Mouse (Mus musculus) left cerebral cortex, postnatal 4 days (tissue): ENCODE measurements around the gene Rbpms2. TPM values are rescaled to one million over a fixed set of nuclear protein-coding genes. Genes with fewer than 3 reads are reported as not detected.
"Not testable (repeated sequence)": the region's sequence is repeated elsewhere in the genome, so short reads cannot be mapped to it uniquely, and the experiment has no call there.

Experiments used
- DNase-seq: peaks from one replicate; pipeline ENCODE4 v3.0.0-alpha.2; 2022
- intact Hi-C: fragments of 180-260 bp; cut with DNase I; formaldehyde crosslinking; loops from one replicate; pipeline ENCODE4 v1.15.1; 2025
- total RNA-seq, 2 experiments: library from RNA; stranded (reverse); gene quantifications; 2 replicates each; pipeline ENCODE4 v1.2.3; 2021

The Rbpms2 gene
- total RNA-seq, 2 experiments from 2014 or later = 1.8 to 2.4 TPM

DNA sequence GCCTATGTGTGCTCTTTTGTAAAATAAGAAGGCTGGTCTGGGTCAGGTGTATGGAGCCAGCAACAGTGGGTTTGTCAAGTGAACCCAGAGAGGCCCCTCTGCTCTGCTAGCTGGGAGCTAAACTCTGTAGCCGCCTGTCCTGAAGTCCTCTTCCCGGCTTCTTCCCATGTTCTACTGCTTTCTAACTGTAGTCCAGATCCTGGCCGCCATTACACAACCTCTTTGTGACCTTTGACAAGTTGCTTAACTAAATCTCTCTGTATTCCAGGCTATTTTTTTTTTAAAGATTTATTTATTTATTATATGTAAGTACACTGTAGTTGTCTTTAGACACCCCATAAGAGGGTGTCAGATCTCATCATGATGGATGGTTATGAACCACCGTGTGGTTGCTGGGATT is 24.3 kb downstream of the Rbpms2 start:
- intact Hi-C loops = no loop called here
- DNase-seq = no peak

DNA sequence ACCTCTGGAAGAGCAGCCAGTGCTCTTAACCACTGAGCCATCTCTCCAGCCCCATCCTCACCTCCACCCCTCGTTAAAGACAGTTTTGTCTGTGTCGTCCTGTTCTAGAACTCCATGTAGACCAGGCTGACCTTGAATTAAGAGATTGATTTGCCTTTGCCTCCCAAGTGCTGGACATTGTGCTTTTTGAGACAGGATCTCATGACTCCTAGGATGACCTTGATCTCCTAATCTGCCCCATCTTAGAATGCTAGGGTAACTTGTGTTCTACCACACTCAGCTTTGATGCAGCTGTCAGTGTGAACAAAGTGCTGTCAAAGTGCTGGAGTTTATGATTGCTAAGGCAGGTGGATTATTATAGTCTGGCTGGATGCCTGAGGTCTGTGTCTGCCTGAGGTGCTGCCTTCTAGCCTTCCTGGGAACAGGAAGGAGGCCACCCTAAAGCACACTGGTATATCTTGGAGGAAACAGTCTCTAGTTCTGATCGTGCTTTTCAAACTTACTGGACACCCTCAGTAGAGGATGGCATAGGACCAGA is 25.3 kb downstream of the Rbpms2 start:
- intact Hi-C loops = no loop called here
- DNase-seq = no peak

DNA sequence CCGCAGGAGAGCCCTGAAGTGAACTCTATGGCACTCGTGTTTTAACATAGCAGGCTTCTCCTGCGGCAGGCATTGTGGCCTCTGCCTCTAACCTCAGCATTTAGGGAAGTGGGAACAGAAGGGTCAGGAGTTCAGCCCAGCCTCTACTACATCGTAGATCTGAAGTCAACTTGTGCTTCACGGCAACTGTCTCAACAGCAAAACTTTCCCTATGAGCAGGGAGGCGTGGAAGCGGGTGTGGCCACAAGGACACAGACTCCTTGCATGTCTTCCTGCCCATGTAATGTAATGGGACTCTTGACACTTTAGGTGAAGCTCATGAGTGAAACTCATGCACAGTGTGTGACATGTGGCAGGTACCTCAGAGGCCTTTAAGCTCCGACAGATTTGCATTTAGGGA is 26.1 kb downstream of the Rbpms2 start:
- intact Hi-C loops = no loop called here
- no peak for DNase-seq

DNA sequence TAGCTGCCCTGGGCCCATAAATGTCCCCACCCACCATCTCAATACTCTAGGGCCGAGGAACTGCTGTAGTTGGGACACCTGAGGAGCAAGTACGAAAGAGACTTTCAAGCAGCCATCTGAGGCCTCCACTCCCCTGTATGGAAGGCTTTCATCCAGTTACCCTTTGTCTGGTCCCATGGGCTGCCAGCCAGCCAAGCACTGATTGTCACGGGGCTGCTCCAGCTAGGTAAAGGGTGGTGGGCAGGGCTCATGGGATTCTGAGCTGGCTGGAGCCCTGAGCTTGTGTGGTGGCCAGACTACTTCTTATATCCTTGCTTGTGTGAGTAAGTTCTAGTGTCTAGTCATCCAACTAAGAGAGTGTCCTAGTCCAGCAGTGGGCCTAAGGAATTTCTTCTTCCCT is 27.8 kb downstream of the Rbpms2 start:
- intact Hi-C loops = no loop called here
- no peak for DNase-seq

DNA sequence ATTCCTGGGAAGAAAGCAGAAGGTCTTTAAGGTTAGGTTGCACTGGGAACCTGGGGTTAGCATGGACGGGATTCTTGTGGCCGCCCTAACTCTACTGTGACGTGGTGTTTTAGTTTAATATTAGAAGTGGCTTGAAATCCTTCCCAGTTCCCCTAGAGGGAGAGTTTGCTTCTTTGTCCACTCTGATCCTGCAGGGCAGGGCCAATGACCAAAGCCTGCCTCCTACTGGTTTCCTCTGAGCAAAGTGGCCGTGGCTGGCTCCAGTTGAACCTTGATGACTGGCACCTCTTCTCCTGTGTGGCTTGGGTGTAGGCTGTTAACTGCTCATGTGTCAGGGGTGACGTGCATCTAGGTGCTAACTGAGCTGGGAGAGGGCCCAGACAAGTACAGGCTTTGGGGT is 31.6 kb downstream of the Rbpms2 start:
- intact Hi-C loops = loop anchor here (5.0 kb wide), 1 partner anchor 54 kb away; no protein-coding TSS in a partner anchor
- no peak for DNase-seq

DNA sequence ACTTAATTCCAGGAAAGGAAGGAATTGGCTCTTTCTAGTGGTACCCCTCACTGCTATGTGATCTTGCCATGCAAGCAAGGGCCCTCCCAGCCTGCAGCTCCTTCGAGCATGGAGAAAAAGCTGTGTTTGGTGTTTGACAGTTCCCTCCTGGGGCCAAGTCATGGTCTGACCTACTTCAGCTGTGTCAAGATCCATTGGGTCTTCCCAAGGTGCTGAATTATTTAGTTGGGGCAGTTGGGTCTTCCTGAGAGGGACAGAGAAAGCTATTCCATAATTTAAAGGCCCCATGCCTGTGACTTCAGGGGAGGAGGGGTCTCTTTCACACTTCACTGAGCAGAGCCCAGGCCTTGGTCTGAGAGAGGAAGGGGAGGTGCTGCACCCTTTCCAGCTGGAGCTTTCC is 32.0 kb downstream of the Rbpms2 start:
- DNase-seq = no peak
- intact Hi-C loops = loop anchor here (5.0 kb wide), 1 partner anchor 54 kb away; no protein-coding TSS in a partner anchor

DNA sequence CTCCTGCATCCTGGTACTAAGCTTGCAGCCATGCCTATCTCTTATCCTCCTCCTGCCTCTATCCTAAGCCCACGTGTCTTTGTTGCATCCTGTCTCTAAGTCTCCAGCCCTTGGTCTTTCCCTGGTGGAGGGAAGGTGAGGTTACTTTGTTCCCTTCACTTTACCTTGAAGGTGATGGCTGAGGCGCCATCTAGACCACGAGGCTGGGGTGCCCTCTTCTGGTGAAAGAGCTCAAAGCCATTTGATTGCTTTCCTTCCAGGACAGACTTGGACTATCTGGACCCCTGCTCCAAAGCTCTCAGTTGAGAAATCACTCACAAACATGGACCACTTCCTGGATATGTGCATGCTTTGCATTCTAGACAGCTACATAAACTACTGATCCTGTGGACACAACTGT is 34.7 kb downstream of the Rbpms2 start:
- intact Hi-C loops = loop anchor here (5.0 kb wide), 1 partner anchor 57 kb away; no protein-coding TSS in a partner anchor
- DNase-seq = peak; percentile 63

DNA sequence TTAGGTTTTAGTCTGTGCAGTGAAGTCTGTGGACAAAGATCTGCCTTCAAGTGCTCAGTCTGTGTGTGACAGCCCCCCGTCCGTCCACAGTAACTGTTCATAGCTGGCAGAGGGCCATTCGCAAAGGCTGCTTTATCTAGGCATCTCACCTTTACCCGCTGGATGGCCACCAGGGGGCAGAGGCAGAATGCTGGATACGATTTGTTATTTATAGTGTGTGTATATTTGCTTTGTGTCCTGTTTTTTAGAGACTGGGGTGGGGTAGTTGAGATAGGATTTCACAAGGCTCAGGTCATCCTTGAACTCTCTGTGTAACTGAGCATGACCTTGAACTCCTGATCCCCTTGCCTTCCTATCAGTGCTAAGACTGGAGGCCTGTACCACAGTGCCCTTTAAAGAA is 36.6 kb downstream of the Rbpms2 start:
- intact Hi-C loops = no loop called here
- DNase-seq = peak; percentile 76

DNA sequence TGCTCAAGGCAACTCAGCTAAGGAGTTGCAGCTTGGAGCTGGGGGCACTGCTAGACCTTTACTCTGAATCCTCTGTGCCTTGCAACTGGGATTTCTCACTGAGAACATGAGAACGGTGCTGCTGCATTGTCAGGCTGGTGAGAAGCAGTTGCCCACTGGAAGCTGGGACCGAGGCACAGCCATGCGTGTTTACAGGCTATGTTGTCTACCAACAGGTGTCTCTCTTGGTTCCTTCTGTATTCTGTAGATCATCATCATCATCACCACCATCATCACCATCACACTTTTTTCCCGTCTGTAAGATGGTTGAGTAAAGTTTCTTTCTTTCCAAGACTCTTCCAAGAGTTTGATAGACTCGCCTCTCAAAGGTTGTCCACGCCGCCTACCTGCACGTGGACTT is 38.3 kb downstream of the Rbpms2 start, which contains the start of gene Oaz2:
TSS of gene Oaz2 (plus strand) at position 301 of the 400 bp plus-strand sequence.
- DNase-seq = no peak
- intact Hi-C loops = no loop called here

DNA sequence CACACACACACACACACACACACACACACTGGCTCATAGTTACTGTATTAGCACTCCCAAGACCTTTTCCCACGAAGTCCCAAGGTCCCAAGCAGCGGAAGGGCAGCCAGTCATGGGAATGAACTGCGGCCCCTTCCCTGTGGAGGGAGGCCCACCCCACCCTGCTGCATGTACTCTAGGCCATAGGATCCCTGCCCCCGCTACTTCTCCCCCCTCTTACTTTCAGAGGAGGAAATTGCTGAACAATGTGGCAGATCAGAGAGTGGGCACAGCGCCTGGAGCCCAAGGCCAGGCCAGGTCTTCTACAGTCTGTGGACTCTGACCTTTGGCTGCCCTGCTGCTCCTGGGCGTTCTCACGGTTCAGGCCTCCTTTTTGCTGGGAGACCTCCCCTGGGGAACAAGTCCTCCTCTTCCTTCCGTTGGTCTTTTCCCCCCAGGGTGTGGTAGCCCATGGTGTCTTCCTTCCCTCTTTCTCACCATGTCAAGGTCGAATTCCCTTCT is 42.0 kb downstream of the Rbpms2 start:
- DNase-seq = no peak
- intact Hi-C loops = no loop called here

DNA sequence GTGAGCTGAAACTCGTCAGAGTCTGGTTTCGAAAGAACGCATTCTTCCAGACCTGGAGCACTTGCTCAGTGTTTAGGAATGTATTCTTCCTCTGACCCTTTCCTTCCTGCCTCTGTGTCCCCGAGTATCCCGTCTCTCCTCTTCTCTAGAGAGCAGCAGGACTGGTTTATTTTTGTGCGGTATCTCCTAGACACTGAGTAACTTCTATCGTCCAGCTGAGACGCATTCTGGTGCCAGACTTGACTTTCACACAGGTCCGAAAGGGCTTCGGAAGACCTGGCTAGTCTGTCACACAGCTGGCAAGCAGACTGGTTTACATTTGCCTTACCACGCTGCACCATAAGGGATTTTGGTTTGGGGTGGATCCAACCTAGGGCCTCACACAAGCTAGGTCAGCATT is 43.5 kb downstream of the Rbpms2 start:
- no peak for DNase-seq
- intact Hi-C loops = no loop called here

DNA sequence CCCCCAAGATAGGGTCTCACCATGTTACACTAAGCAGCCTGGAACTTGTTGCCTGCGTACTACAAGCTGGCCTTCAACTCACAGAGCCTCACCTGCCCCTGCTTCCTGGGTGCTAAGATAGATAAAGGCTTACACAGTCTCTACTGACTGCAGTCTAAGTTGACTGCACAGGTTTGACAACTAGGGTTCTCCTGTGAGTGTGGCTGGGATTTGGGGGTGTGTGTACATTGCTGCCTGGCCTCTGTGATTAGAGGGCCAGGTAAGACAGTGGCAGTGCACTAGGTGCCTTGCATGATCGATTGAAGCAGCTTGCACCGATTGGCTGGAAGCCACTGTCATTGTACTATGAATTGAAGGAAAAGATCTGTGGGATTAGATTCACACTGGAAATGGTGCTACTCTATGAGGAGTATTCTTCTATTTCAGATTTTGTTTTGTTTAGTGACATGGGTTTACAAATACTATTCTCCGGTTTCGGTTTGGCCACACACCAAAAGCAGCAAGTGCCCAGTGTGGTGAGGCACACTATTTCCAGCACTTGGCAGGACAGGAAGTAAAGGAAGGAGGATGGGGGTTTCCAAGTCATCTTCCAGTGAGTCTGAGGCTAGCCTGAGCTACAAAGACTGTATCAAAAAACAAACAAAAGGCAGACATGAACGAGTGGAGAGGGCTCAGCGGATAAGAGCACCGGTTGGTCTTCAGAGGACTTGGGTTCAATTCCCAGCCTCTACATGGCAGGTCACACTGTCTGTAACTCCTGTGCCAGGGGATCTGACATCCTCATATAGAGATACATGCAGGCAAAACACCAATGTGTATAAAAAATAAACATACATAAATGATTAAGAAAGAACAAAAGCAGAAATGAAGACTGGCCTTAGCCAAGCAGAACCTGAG is 46.3 kb downstream of the Rbpms2 start:
- intact Hi-C loops = no loop called here
- no peak for DNase-seq

DNA sequence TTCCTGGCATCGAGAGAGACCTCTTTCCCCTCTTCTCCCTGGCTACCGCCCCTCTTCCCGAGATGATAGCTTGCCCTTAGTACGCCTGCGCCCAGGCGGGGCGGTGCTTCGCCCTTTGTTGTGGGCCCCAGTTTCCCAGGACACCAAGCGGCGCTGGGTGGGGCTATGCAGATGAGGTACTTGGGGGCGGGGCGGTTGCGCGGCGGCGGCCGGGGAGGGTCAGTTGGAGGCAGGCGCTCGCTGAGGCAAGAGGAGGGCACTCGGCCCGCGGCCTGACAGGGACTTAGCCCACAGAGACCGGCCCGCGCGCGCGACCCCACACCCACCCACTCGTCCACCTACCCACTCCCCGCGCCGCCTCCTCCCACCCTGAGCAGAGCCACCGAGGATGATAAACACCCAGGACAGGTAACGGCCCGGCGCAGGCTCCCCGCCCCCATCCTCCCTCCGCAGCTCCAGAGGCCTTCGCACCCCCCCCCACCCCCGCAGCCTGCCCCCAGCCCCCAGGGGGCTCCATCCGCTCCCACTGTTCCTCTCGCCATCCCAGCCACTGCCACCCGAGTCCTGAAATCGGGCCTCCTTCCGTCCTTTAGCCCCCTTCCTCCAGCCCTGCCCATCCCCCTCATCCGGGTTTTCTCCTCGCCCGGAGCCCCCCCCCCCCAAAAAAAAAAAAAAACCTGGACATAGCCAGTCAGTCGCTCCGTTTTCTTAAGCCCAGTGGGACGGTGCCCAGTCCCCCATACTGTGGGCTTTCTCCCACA is 47.1 kb downstream of the Rbpms2 start:
- intact Hi-C loops = no loop called here
- DNase-seq = peak; percentile 99

DNA sequence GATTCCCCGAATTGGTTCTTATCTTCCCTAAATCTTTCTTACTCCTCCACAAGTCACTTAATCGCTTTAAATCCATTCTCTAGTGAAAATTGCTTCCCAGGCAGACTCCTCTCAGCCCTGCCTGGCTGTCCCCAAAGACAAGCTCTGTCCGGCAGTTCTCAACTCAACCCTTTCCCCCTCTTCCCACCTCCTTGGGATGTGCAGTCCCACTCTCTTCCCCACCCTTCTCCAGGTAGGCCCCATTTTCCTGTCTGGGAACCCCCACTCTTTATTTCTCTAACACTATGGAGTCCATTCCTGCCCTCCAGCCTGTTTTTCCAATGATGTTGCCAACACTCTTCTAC is 47.6 kb downstream of the Rbpms2 start:
- no peak for DNase-seq

DNA sequence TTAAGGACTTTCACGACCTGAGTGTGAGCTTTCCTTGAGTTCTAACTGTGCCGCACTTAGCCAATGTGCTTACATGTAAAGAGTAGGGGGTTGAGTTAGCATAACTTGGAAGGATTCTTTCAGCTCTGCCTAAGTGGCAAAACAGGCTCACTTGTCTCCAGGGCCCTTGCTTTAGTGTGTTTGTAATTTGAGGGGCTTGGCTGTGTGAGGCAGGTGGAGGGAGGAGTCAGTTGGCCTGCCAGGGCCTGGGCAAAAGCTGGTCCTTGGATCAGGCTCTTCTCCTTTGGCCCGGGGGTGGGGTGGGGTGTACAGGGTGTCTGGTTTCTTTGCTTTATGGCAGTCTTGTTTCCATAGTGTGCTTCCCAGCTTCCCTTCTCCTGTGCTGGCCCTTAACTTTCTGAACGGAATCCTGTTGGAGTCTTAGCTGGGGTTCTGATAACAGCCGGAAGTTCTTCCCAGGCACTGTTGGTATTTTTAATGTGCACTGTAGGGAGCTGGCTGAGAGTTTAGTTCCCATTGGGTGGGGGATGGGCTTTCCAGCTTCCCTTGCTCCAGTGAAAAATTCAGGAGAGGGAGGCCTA is 49.8 kb downstream of the Rbpms2 start:
- DNase-seq = no peak
- intact Hi-C loops = no loop called here

More for the DNA sequence above, 47.6 kb downstream of the Rbpms2 start:
- intact Hi-C loops = no loop called here

DNA sequence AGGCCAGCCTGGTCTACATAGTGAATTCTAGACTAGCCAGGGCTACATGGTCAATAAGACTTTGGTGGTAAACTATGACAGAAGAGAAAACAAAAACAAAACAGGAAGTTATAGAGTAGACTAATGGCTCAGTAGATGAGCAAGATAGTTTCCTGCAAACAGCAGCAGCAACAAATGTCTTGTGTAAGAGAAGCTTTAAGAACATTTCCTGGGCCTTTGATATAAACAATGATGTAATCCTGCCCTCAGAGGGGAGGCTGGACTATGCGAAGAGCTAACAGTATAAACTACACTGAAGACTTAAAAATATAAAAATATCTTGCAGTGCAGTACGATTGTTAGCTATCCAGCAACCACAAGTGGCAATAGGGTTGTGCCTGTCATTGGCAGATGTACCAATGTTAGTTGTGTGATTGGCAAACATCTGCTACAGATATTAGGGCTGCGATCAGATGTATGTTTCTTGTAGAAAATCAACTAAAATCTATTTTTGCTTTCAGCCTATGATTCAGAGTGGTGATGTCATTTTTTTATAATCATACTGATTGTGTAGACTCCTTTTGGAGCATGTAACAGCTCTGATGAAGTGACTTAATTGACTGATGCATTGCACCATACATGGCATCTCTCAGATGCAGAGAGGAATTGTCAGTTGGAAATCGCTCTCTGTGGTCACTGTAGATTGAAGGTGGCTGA is 51.6 kb downstream of the Rbpms2 start:
- no peak for DNase-seq
- intact Hi-C loops = no loop called here

DNA sequence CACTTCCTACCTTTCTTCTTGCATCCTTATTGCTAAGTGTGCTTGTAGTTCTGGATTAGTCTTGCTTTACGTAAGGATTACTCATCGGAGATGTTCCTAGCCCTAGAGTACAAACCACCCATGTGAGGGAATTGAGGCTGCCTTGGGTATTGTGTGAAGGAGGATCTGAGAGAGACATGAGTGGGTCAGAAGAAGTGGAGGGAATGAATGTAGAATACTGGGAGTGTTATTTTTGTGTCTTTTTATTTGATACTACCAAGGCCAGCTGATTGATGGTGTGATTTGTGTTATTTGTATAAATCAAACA is 52.1 kb downstream of the Rbpms2 start:
- DNase-seq = no peak
- intact Hi-C loops = no loop called here

DNA sequence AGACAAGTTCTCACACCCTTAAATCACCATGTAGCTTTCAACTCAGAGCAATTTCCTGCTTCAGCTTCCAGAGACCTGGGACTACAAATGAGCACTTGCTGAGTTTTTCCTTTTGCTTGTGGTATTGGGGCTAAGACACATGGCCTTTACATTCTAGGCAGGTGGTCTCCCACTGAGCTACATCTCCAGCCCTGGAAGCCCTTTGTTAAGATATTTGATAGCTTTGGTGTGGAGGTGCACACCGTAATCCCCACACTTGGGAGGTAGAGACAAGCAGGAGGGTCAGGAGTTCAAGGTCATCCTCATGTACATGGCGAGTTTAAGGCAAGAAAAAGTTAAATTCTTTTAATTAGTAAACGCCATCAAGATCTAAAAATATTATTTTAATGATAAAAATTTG is 52.7 kb downstream of the Rbpms2 start:
- intact Hi-C loops = no loop called here
- no peak for DNase-seq

DNA sequence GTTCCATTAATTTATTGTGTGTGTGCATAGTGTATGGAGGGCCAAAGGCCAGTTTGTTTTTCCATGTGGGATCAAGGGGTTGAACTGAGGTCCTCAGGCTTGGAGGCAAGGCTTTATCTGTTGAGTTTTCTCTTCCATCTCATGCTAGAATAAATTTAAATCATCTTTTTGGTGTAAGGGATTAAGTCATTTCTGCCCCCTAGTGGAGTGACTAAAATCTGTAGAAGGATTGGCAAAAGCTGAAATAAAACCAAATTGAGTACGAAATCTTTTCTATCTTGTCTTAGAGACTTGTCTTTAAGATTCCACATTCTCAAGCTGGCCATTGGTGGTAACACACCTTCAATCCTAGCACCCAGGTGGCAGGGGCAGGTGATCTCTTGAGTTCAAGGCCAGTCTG is 53.5 kb downstream of the Rbpms2 start:
- intact Hi-C loops = no loop called here
- no peak for DNase-seq

DNA sequence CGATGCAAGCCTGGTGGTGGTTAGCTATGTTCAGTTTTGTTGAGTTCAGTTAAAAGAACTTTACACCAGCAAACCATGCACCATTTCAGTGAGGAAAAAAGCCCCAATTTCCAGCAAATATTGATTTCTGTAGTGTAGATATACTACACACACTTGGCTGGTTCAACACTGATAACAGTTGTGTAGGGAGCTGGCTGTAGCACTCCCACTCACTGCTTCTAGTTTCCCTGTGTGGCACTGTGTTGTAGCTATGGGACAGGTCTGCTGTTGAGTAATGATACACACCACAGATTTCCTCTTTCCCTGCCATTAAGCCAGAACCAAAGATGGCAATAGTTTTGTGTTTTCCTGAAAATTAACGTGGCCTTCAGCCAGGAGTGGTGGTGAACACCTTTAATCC is 55.3 kb downstream of the Rbpms2 start:
- no peak for DNase-seq
- intact Hi-C loops = no loop called here

DNA sequence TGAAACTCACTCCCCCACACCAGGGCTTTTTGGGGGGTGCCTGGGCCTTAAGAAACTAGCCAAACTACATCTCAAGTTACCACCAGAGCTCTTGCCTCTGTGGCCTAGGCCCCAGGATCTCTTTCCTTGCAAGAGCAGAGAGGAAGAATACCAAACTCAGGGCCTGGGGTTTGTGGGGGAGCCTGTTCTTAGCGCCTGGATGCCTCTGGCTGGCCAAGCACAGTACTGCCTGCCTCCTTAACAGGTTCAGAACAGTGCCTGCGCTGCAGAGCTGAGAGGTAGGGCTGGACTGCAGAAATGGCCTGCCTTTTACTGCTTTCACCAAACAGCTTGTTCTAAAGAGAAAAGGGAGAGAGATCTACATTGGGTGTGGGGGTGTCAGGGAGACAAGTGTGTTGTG is 60.4 kb downstream of the Rbpms2 start:
- DNase-seq, intact Hi-C loops: not testable (repeated sequence)
